Mouse (Mus musculus) frontal cortex, adult 2 months (tissue): Measurements from ENCODE around the gene Sp1. TPM values are rescaled to one million over a fixed set of nuclear protein-coding genes. Genes with fewer than 3 reads are reported as not detected.
A peak's percentile ranks its signal among the peaks of the same experiment; 100 is the strongest.

Experiments
- DNase-seq, 2 experiments: peaks; one replicate each; pipeline ENCODE4 v3.0.0; 2022; ENCODE audit warnings: low spot score in 1 of 2; ENCODE audit errors: extremely low spot score in 1 of 2
- polyA plus RNA-seq: library from polyadenylated mRNA; depleted of rRNA; stranded (reverse); fragments of >200 nt; gene quantifications from 2 replicates; pipeline ENCODE4 v1.2.3, GENCODE M21; 2012

The Sp1 gene
- polyA plus RNA-seq, 1 experiment = 11.4 TPM

GRCm38 (mm10) chr15:102399229-102400221 is 6.4 kb upstream of the Sp1 start:
- DNase-seq = peak in 1 of 2 experiments; percentile 66

DNA sequence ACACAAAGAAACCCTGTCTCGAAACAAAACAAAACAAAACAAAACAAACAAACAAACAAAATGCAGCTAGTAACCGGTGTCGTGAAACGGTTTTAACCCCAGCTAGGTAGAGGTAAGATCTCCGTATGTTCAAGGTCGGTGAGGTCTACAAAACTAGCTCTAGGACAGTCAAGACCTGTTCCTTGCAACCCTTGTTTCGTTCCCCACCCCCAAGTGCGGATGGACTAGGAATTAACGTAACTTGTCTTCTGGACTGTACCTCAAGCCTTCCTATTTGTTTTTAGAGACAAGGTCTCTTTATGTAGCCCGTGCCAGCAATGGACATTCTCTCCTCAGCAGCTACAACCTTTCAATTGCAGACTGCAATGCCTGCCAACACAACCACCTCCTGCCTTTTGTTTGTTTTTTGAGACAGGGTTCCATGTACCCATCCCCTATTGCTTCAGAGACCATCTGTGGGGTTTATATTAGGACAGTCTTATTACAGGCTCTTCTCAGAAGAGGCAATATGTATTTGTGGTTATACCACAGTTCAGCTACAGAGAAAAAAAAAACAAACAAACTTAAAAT is 5.4 kb upstream of the Sp1 start:
- DNase-seq = no peak

DNA sequence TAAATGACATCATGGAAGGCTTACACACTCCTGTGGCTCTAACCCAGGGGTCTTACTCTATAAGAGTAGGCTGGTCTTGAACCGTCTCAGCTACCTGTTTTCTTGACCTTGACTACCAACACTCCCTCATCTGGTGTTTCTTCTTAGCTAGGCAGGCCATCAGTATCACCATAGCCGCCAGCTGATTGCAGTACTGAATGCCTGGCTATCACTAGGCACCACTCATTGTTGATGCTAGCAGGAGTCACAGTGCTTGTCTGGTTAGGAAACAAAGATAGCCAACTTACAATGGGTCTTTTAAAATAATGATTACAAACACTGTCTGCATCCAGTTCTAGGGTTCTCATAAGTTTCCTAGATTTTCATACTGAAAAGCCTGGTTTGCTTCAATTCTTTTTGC is 4.7 kb upstream of the Sp1 start:
- no peak for DNase-seq

- no peak for DNase-seq
These were observed 3.7 kb upstream of the Sp1 start for GRCm38 (mm10) chr15:102402210-102402609.

DNA sequence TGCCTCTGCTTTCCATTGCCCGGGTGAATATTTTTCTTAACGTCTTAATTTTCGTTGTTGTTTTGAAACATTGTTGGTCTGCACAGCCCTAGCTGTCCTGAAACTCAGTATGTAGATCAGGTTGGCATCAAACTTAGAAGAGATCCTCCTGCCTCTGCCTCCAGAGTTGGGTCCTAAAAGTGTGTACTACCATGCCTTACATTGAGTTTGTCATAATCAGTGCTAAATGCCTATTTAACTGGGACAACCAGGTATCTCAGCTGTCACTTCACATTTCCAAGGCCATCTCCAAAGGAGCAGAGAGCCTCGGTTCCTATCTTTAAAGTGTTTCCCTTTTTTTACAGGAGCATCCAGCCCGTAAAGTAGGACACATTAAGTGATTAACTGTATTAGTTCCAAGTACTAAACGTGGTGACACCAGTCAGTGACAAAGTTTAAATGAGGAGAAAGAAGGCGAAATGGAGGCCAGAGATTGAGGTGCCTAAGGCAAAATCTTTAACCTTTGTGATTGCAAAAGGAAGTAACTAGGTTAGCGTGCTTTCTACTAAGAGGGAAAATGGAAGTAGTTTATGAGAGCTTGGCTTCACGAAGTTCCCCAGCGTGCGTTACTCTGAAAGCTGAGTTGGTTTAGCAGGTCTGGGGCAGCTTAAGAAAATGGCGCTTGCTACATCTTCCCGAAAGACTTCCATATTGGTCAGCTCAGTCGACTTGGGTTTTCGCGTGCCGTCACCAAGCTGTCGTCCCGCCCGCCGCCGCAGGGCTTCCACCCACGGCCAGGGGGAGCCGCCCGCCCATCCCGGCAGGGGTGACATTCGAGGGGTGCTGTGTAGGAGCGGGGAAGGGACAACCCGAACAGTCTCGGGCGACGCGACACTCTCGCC is 1.1 kb upstream of the Sp1 start:
- peak in 1 of 2 experiments; percentile 27 for DNase-seq

DNA sequence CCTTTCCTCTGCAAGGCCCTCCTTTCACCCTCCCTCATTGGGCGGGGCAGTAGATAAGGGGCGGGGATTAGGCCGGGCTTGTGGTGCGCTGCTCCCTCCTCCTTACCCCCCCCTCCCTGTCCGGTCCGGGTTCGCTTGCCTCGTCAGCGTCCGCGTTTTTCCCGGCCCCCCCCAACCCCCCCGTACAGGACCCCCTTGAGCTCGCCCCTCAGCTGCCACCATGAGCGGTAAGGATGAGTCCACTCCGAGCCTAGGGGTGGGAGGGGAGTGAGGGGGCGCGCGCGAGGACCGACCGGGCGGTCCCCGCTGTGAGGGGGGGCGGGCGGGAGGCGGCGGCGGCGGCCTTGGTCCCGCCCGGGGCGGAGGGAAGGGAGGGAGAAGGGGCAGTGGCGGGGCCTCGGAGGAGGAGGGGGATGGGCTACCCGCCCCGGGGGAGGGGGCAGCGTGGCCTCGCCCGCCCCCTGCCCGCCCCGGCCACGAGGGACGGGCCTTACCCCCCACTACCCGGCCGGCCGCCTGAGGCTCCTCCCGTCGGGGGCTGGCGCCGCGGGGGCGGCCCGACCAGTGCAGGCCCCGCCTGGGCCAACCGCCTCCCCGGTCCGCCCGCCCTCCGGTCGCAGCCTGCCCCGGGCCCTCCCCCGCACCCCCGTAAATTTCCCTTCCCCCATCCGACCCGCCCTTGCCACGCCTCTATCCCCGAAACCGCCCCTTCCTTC is 411 bp downstream of the Sp1 start:
- peak in 1 of 2 experiments; percentile 58 for DNase-seq

- no peak for DNase-seq
These were observed 1.1 kb downstream of the Sp1 start for GRCm38 (mm10) chr15:102406912-102407580.

GRCm38 (mm10) chr15:102407681-102408557 is 2.0 kb downstream of the Sp1 start:
- DNase-seq = no peak

DNA sequence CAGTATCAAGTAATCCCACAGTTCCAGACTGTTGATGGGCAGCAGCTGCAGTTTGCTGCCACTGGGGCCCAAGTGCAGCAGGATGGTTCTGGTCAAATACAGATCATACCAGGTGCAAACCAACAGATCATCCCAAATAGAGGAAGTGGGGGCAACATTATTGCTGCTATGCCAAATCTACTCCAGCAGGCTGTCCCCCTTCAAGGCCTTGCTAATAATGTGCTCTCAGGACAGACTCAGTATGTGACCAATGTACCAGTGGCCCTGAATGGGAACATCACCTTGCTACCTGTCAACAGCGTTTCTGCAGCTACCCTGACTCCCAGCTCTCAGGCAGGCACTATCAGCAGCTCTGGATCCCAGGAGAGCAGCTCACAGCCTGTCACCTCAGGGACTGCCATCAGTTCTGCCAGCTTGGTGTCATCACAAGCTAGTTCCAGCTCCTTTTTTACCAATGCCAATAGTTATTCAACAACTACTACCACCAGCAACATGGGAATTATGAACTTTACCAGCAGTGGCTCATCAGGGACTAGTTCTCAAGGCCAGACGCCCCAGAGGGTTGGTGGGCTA is 2.7 kb downstream of the Sp1 start:
- no peak for DNase-seq

DNA sequence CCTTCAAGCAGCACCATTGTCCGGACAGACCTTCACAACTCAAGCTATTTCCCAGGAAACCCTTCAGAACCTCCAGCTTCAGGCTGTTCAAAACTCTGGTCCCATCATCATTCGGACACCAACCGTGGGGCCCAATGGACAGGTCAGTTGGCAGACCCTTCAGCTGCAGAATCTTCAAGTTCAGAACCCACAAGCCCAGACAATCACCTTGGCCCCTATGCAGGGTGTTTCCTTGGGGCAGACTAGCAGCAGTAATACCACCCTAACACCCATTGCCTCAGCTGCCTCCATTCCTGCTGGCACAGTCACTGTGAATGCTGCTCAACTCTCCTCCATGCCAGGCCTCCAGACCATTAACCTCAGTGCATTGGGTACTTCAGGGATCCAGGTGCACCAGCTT is 3.3 kb downstream of the Sp1 start:
- no peak for DNase-seq

DNA sequence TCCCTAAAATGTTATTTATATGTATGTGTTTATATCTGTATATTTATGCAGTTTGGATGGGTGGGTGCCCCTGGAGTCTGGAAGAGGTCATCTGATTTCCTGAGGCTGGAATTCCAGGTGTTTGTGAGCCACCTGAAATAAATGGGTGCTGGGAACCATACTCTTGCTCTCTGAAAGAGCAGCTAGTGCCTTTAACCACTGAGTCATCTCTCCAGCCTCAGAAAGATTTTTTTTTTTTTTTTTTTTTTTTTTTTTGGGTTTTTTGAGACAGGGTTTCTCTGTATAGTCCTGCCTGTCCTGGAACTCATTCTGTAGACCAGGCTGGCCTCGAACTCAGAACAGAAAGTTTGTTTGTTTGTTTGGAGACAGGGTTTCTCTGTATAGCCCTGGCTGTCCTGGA is 5.1 kb downstream of the Sp1 start:
- DNase-seq = no peak

DNA sequence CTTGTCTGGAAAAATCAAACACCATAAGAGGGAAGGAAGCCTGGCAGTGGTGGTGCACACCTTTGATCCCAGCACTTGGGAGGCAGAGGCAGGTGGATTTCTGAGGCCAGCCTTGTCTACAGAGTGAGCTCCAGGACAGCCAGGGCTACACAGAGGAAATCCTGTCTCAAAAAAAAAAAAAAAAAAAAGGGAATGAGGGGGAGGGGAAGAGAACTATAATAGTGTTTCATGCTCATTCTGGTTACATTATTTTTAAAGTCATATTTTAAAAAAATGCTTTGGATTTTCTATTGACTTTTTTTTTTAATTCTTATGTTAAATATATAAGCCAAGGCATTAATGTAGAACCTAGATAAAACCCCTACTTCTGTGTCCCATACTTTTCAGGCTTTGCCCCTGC is 7.7 kb downstream of the Sp1 start:
- no peak for DNase-seq

DNA sequence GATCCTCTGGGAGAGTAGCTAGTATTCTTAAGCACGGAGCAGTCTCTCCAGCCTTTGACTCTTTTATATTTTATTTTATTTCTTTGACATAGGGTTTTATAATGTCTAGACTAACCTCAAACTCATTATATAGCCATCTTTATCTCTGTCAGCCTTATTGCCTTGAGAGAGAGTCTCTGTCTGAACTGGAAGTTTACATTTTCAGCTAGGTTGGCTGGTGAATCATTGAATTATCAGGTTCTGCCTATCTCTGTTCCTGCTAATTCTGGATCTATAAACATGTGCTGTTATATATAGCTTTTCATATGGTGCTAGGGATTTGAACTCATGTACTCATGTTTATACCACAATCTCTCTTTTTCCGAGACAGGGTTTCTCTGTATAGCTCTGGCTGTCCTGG is 11.6 kb downstream of the Sp1 start:
- no peak for DNase-seq

DNA sequence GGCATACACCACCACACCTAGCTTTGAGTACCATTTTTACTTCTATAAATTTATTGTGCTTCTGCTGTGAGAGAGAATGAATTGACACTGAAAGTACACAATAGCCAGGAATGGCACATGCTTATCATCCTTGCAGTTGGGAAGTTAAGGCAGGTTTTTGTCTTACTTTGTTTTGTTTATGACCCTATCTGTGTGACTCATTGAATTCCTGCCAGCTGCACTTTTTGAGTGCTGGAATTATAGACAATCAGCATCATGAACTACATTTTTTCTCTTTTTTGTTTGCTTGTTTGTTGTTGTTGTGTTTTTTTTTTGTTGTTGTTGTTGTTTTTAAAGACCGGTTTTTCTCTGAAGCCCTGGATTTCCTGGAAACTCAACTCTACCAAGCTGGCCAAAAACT is 15.0 kb downstream of the Sp1 start:
- no peak for DNase-seq

GRCm38 (mm10) chr15:102421437-102421836 is 15.5 kb downstream of the Sp1 start:
- DNase-seq = peak in 1 of 2 experiments; percentile 76

DNA sequence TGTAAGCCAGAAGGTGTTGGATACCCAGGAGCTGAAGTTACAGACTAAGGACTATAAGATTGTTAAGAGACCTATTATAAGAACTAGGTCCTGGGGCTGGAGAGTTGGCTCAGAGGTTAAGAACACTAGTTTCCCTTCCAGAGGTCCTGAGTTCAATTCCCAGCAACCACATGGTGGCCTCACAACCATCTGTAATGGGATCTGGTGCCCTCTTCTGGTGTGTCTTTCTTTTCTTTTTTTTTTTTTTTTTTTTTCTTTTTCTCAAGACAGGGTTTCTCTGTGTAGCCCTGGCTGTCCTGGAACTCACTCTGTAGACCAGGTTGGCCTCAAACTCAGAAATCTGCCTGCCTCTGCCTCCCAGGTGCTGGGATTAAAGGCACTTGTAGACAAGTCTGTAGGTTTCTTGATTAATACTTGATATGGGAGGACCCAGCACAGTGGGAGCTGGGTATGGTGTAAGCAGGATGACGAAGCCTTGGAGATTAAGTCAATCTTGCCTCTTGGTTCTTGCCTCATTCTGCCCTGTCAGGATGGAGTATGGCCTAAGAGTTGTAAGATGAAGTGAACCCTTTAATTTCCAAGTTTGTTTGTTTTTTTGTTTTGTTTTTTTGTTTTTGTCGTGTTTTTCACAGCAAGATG is 17.8 kb downstream of the Sp1 start:
- no peak for DNase-seq

- no peak for DNase-seq
These were observed 18.7 kb downstream of the Sp1 start for GRCm38 (mm10) chr15:102424657-102425056.

DNA sequence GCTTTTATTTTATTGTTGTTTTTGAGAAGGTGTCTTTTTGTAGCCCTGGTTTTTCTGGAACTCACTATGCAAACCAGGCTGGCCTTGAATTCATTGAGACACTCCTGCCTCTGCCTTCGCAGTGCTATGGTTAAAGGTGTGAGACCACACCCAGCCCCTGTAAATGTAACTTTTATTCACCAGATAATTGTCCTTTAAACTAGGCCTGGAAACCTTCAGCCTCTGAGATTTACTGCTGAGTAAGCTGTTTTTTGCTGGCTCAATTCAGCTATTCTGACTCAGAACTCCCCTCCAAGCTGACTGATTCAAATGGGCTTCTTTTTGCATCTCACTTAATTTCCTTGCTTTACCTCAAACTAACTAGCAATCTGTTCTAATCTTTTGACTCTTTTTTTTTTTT is 21.0 kb downstream of the Sp1 start:
- DNase-seq = no peak
